Mouse (Mus musculus) forebrain, embryonic 11.5 days (tissue): ENCODE results near the gene Bclaf1. TPM values are rescaled to one million over a fixed set of nuclear protein-coding genes. Genes with fewer than 3 reads are reported as not detected.

ENCODE experiments used
- ATAC-seq: fragments of 200-750 bp; cut with Nextera tagmentation; replicated peaks from 2 replicates; pipeline ENCODE4 v1.8.0; 2017; ENCODE audit warnings: moderate TSS enrichment; ENCODE audit not compliant: low FRiP score
- DNase-seq: peaks from one replicate; pipeline ENCODE4 v3.0.0-alpha.2; 2017; ENCODE audit warnings: low spot score
- H3K27ac ChIP-seq: fragments of 300-500 bp; sonication (generic); 2 replicates; pipeline ENCODE4 v1.5.1; 2014; ENCODE audit warnings: low read depth, low read length
- H3K27me3 ChIP-seq: fragments of 300-500 bp; sonication (generic); 2 replicates; pipeline ENCODE4 v1.6.1; 2014; ENCODE audit warnings: mild to moderate bottlenecking, low read length, mixed read lengths; ENCODE audit not compliant: control insufficient read depth, insufficient read depth
- H3K36me3 ChIP-seq: fragments of 300-500 bp; sonication (generic); 2 replicates; pipeline ENCODE4 v1.6.1; 2014; ENCODE audit warnings: mild to moderate bottlenecking, low read length, moderate library complexity, mixed read lengths; ENCODE audit not compliant: control insufficient read depth, insufficient read depth
- H3K4me1 ChIP-seq: fragments of 300-500 bp; sonication (generic); replicated peaks from 2 replicates; pipeline ENCODE4 v1.6.1; 2014; ENCODE audit warnings: low read length, mixed read lengths; ENCODE audit not compliant: control insufficient read depth, insufficient read depth
- H3K4me2 ChIP-seq: fragments of 300-500 bp; sonication (generic); 2 replicates; pipeline ENCODE4 v1.6.1; 2014; ENCODE audit warnings: low read depth, mild to moderate bottlenecking, low read length, moderate library complexity, mixed read lengths; ENCODE audit not compliant: severe bottlenecking
- H3K4me3 ChIP-seq: fragments of 300-500 bp; sonication (generic); 2 replicates; pipeline ENCODE4 v1.5.1; 2014; ENCODE audit warnings: low read depth, low read length
- H3K9ac ChIP-seq: fragments of 300-500 bp; sonication (generic); 2 replicates; pipeline ENCODE4 v1.6.1; 2014; ENCODE audit warnings: low read length
- H3K9me3 ChIP-seq: fragments of 300-500 bp; sonication (generic); 2 replicates; pipeline ENCODE4 v1.6.1; 2016; ENCODE audit warnings: low read length, mixed read lengths; ENCODE audit not compliant: control insufficient read depth
- WGBS: fragments of 180-500 bp; shearing (Covaris S2); extraction: QIAGEN DNeasy Blood & Tissue Kit; methylation state at CpG from one replicate; pipeline ENCODE4 v1.1.7; 2014; 5-methylcytosine and 5-hydroxymethylcytosine counted together
- polyA plus RNA-seq: library from polyadenylated mRNA; unstranded; fragments of >200 nt; fragmentation: Nextera tagmentation; extraction: Ambion mirVana; gene quantifications from 2 replicates; pipeline ENCODE4 v1.2.1, GENCODE M21; 2014

Bclaf1 gene
- polyA plus RNA-seq, 1 experiment from 2014 or later, result 196 TPM

- Histone ChIP-seq H3K9ac (peak overlapping the region; percentile 55), H3K27ac (peak overlapping the region; percentile 82), H3K36me3 (no peaks in the 10 kb centered on the region), H3K4me2 (peak overlapping the region; percentile 36), H3K4me3 (no peak overlapping the region), H3K27me3 (no peaks in the 10 kb centered on the region), H3K4me1 (peaks cover 22% of the 10 kb centered on the region), H3K9me3 (no peaks in the 10 kb centered on the region)
- WGBS, result 9% methylated on average over 10 of the region's 10 CpGs
- ATAC-seq (peak; percentile 90), DNase-seq (peak; percentile 80)
Measured at GRCm38 (mm10) chr10:20285289-20285975, 26.8 kb upstream of the Bclaf1 start.

GRCm38 (mm10) chr10:20285994-20286836 is 26.1 kb upstream of the Bclaf1 start:
- Histone ChIP-seq H3K9ac (peak overlapping the region; percentile 55), H3K9me3 (no peaks in the 10 kb centered on the region), H3K27me3 (no peaks in the 10 kb centered on the region), H3K27ac (peak overlapping the region; percentile 82), H3K4me3 (no peak overlapping the region), H3K4me1 (peaks cover 22% of the 10 kb centered on the region), H3K4me2 (no peak overlapping the region; the same call in 1 of the 2 replicates), H3K36me3 (no peaks in the 10 kb centered on the region)
- WGBS, result 45% methylated on average over 15 of the region's 15 CpGs
- DNase-seq (no peak), ATAC-seq (peak; percentile 40)

- Histone ChIP-seq H3K9me3 (no peaks in the 10 kb centered on the region), H3K36me3 (no peaks in the 10 kb centered on the region), H3K27ac (no peak overlapping the region), H3K4me1 (peaks cover 22% of the 10 kb centered on the region), H3K4me2 (no peak overlapping the region), H3K9ac (no peak overlapping the region), H3K27me3 (no peaks in the 10 kb centered on the region), H3K4me3 (no peak overlapping the region)
- 43% methylated on average over 6 of the region's 6 CpGs for WGBS
- ATAC-seq, result no peak
- DNase-seq, result no peak
Measured at GRCm38 (mm10) chr10:20287369-20287768, 24.9 kb upstream of the Bclaf1 start.

GRCm38 (mm10) chr10:20290467-20290883 is 21.8 kb upstream of the Bclaf1 start:
- no peak; the same call in 1 of the 2 replicates for ATAC-seq
- H3K27ac ChIP-seq, result no peak overlapping the region

GRCm38 (mm10) chr10:20295961-20296360 is 16.3 kb upstream of the Bclaf1 start:
- no peak for DNase-seq
- no peak overlapping the region for H3K9ac ChIP-seq
- no peak for ATAC-seq
- no peak overlapping the region for H3K4me2 ChIP-seq
- no peaks in the 10 kb centered on the region for H3K36me3 ChIP-seq
- H3K27me3 ChIP-seq, result no peaks in the 10 kb centered on the region
- no peak overlapping the region for H3K4me3 ChIP-seq
- 74% methylated on average over 5 of the region's 5 CpGs for WGBS
- no peaks in the 10 kb centered on the region for H3K9me3 ChIP-seq
- H3K4me1 ChIP-seq, result no peaks in the 10 kb centered on the region
- H3K27ac ChIP-seq, result no peak overlapping the region

More at GRCm38 (mm10) chr10:20290467-20290883, 21.8 kb upstream of the Bclaf1 start:
- Histone ChIP-seq H3K36me3 (no peaks in the 10 kb centered on the region), H3K9ac (peak overlapping the region; percentile 14; the same call in 1 of the 2 replicates), H3K4me2 (peak overlapping the region; percentile 19; the same call in 1 of the 2 replicates), H3K27me3 (no peaks in the 10 kb centered on the region), H3K4me1 (peaks cover 17% of the 10 kb centered on the region), H3K4me3 (no peak overlapping the region), H3K9me3 (no peaks in the 10 kb centered on the region)
- WGBS, result 24% methylated on average over 11 of the region's 11 CpGs
- peak; percentile 88 for DNase-seq

- WGBS, result 30% methylated on average over 3 of the region's 3 CpGs
- Histone ChIP-seq H3K9me3 (no peaks in the 10 kb centered on the region), H3K27ac (no peak overlapping the region), H3K36me3 (no peaks in the 10 kb centered on the region), H3K4me2 (no peak overlapping the region), H3K9ac (no peak overlapping the region), H3K4me3 (no peak overlapping the region), H3K4me1 (no peaks in the 10 kb centered on the region), H3K27me3 (no peaks in the 10 kb centered on the region)
- DNase-seq (no peak), ATAC-seq (no peak)
Measured at GRCm38 (mm10) chr10:20298152-20298920, 13.9 kb upstream of the Bclaf1 start.

GRCm38 (mm10) chr10:20299114-20299513 is 13.2 kb upstream of the Bclaf1 start:
- Histone ChIP-seq H3K9me3 (no peaks in the 10 kb centered on the region), H3K4me1 (no peaks in the 10 kb centered on the region), H3K4me2 (no peak overlapping the region), H3K27me3 (no peaks in the 10 kb centered on the region), H3K27ac (no peak overlapping the region), H3K4me3 (no peak overlapping the region), H3K36me3 (no peaks in the 10 kb centered on the region), H3K9ac (no peak overlapping the region)
- WGBS, result 79% methylated on average over 5 of the region's 5 CpGs
- DNase-seq, result no peak
- ATAC-seq, result no peak
